Mouse (Mus musculus) small intestine, adult 2 months (tissue): Measurements from ENCODE around the gene Gm42878. TPM values are rescaled to one million over a fixed set of nuclear protein-coding genes. Genes with fewer than 3 reads are reported as not detected.
A peak's percentile ranks its signal among the peaks of the same experiment; 100 is the strongest.

ENCODE experiments used
- H3K27ac ChIP-seq: fragments of 200-500 bp; 2 replicates; pipeline ENCODE4 v1.5.1; 2012; ENCODE audit warnings: low read depth, low read length, control low read depth, inconsistent platforms; ENCODE audit not compliant: insufficient read depth
- H3K27me3 ChIP-seq: fragments of 200-500 bp; 2 replicates; pipeline ENCODE4 v1.6.1; 2012; ENCODE audit warnings: mild to moderate bottlenecking, moderate library complexity, low read length, inconsistent platforms; ENCODE audit not compliant: control insufficient read depth, insufficient read depth
- H3K36me3 ChIP-seq: fragments of 200-500 bp; 2 replicates; pipeline ENCODE4 v1.6.1; 2012; ENCODE audit warnings: mild to moderate bottlenecking, low read length, control low read depth, inconsistent platforms; ENCODE audit not compliant: control insufficient read depth, insufficient read depth
- H3K4me1 ChIP-seq: fragments of 200-500 bp; 2 replicates; pipeline ENCODE4 v1.6.1; 2012; ENCODE audit warnings: low read length, inconsistent platforms, mixed read lengths; ENCODE audit not compliant: control insufficient read depth, insufficient read depth, insufficient read length
- H3K4me3 ChIP-seq: fragments of 200-500 bp; 2 replicates; pipeline ENCODE4 v1.5.1; 2012; ENCODE audit warnings: low read depth, mild to moderate bottlenecking, control low read depth, inconsistent platforms, low read length, moderate library complexity
- CTCF ChIP-seq: fragments of 200-500 bp; IDR thresholded peaks from 2 replicates; pipeline ENCODE4 v1.5.1; 2012; ENCODE audit warnings: low read depth, mild to moderate bottlenecking, control low read depth, inconsistent platforms, low read length, moderate library complexity, mixed read lengths; ENCODE audit not compliant: insufficient replicate concordance, insufficient read length; ENCODE audit errors: extremely low read depth
- POLR2A ChIP-seq: fragments of 200-500 bp; IDR thresholded peaks from 2 replicates; pipeline ENCODE4 v1.6.1; 2012; ENCODE audit warnings: low read depth, mild to moderate bottlenecking, control low read depth, inconsistent platforms, low read length, moderate library complexity
- WGBS: fragments of 180-500 bp; shearing (Covaris S2); methylation state at CpG from one replicate; pipeline ENCODE4 v1.1.7; 2018; 5-methylcytosine and 5-hydroxymethylcytosine counted together
- polyA plus RNA-seq: library from polyadenylated mRNA; depleted of rRNA; stranded (reverse); fragments of >200 nt; gene quantifications from 2 replicates; pipeline ENCODE4 v1.2.3, GENCODE M21; 2012

Gm42878 gene
- polyA plus RNA-seq, 1 experiment = not detected

DNA sequence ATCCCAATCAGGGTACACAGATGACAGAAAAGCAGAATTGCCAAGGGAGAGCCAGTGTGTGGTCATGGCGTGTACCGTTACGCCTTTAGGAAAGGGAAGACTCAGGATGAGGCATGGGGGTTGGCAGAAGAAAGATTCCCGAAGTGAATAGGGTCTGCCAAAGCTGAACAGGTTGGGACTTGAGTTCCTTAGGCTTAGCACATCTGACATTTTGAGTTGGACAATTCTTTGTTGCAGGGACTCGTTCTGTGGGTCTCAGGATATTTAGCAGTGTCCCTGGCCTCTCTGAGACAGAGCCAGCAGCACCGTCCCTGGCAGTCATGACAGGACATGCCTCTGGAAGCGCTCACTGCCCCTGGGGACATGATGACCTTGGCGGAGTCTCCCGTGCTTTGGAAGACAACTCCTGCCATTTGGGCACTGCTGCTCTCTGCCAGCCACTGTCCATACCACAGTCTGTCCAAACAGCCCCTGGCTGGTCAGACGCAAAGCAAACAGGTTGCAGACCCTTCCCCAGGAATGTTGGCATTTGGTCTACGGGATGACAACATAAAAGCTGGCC, 31.7 kb upstream of the Gm42878 start:
- no peaks in the 10 kb centered on the region for H3K27me3 ChIP-seq
- no peak overlapping the region for H3K27ac ChIP-seq
- no peaks in the 10 kb centered on the region for H3K4me1 ChIP-seq
- no peak overlapping the region for H3K4me3 ChIP-seq
- 90% methylated on average over 11 of the region's 11 CpGs for WGBS
- H3K36me3 ChIP-seq = peaks cover 61% of the 10 kb centered on the region
- no peak for TF ChIP-seq POLR2A
- no peak for TF ChIP-seq CTCF

DNA sequence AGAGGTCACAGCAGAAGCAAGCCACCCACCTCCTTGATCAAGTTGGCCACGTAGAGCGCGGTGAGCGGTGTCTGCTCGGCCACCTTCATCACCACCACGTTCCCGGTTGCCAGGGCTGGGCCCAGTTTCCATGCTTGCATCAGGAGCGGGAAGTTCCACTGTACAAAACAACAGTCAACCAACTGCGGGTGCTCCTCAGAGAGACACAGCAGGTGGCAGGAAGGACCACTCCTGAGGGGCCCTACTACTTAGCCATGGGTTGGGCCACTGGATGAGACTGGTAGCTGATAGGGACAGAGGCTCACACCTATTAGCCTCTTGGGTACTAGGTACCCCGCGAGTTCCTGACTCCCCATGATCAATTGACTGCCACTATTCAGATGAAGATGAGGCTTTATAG, 30.6 kb upstream of the Gm42878 start:
- H3K27me3 ChIP-seq = no peaks in the 10 kb centered on the region
- no peaks in the 10 kb centered on the region for H3K4me1 ChIP-seq
- H3K27ac ChIP-seq = no peak overlapping the region
- 96% methylated on average over 11 of the region's 11 CpGs for WGBS
- H3K36me3 ChIP-seq = peaks cover 71% of the 10 kb centered on the region
- no peak overlapping the region for H3K4me3 ChIP-seq
- no peak for TF ChIP-seq POLR2A
- TF ChIP-seq CTCF = no peak

DNA sequence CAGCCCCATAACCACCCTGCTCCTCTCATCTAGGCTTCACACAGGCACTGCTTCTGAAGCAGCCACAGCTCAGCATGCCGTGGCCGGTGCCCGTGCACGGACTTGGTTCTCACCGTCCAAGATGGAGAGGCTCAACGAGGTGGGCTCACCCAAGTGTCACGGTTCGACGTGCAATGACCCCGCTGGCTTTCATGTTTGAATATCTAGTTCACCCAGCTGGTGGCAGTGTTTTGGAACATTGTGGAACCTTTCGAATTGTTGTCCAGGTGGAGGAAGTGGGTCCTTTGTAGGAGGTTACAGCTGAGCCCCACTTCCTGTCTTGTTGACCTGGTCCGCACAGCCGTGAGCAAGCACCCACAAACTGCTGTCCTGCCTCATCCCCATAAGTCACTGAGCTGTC, 28.9 kb upstream of the Gm42878 start:
- no peak overlapping the region for H3K27ac ChIP-seq
- no peaks in the 10 kb centered on the region for H3K27me3 ChIP-seq
- WGBS = 86% methylated on average over 13 of the region's 13 CpGs
- H3K4me1 ChIP-seq = no peaks in the 10 kb centered on the region
- no peak overlapping the region for H3K4me3 ChIP-seq
- H3K36me3 ChIP-seq = peaks cover 73% of the 10 kb centered on the region
- no peak for TF ChIP-seq CTCF
- no peak for TF ChIP-seq POLR2A

DNA sequence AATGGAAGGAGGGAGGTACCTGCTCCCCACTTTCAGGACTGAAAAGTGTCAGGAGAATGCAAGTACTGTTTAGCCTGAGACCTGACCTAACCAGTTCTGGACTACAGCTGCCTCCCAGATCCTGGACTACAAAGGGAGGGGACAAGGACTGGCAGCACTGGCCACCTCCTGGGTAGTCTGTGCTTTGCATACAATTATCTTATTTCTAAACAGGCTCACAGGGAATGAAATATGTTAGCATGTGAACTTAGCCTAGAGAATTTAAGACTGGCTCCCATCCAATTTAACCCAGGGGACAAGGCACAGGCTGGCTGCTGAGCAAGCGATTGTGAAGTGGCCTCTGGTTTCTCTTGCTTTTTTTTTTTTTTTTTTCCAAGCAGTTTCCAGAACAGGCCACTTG, 25.5 kb upstream of the Gm42878 start:
- Histone ChIP-seq H3K36me3 (peaks cover 64% of the 10 kb centered on the region), H3K4me3 (no peak overlapping the region), H3K4me1 (peaks cover 11% of the 10 kb centered on the region; the same call in 1 of the 2 replicates), H3K27ac (no peak overlapping the region), H3K27me3 (no peaks in the 10 kb centered on the region)
- TF ChIP-seq CTCF (no peak), POLR2A (no peak)
- 72% methylated on average over 1 of the region's 1 CpGs for WGBS

DNA sequence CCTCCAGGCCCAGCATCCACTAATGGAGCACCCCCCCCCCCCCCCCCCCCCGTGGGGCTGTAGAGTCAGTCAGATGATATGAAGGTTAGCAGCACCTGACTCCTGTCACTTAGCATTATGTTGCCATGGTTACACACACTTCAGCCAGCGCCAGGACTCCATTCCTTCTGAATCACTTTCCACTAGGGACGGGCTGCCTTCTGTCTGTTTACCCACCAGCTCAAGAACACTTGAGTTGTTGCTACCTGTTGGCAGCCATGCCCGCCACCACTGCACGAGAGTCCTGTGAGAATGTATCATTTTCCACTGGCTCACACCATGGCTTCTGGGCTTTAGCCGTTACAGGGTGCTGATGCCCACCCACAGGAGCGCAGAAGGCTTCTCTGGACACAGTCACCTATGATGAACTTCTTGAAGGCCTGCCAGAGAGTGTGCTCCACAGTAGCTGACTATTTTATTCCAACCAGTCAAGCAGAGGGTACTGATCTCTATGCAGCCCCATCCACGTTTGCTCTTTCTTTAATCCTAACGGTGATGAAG, 24.7 kb upstream of the Gm42878 start:
- TF ChIP-seq CTCF (no peak), POLR2A (no peak)
- 80% methylated on average over 9 of the region's 9 CpGs for WGBS
- Histone ChIP-seq H3K27ac (no peak overlapping the region), H3K27me3 (no peaks in the 10 kb centered on the region), H3K36me3 (peaks cover 57% of the 10 kb centered on the region), H3K4me3 (no peak overlapping the region), H3K4me1 (peaks cover 18% of the 10 kb centered on the region; the same call in 1 of the 2 replicates)

DNA sequence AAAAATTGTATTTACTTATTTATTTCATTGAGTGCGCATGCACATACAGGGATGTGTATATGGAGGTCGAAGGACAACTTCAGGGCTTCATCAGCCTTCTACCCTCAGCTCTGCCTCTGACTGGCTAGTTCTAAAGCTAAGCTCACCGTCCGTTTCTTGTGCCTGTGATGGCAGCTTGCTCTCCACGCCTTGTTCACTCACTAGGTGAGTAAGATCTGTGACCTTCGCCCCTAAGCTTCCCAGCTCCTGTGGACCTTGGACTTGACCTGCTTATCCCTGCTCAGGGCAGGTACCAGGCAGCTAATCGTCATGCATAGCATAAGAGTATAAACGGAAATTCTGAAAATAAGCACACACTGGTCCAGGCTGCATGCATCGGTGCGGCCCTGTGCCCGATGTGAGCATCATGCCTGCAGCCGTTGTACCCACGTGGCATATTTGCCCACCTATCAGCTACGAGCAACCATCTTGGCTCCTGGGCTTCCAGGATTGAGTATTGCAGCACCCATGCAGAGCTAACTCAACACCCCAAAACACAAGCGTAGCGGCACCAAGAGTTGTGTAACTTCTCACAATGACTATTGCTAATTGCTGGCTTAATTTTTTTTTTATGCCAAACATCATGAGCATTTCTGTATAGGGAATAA, 20.9 kb upstream of the Gm42878 start:
- peak overlapping the region; percentile 79 for H3K27ac ChIP-seq
- TF ChIP-seq POLR2A (no peak), CTCF (0 out of 2 replicates have a peak, but pooled peaks have one; percentile 1)
- H3K27me3 ChIP-seq = no peaks in the 10 kb centered on the region
- no peak overlapping the region for H3K4me3 ChIP-seq
- peaks cover 23% of the 10 kb centered on the region for H3K36me3 ChIP-seq
- H3K4me1 ChIP-seq = peaks cover 25% of the 10 kb centered on the region; the same call in 1 of the 2 replicates
- 37% methylated on average over 16 of the region's 16 CpGs for WGBS

DNA sequence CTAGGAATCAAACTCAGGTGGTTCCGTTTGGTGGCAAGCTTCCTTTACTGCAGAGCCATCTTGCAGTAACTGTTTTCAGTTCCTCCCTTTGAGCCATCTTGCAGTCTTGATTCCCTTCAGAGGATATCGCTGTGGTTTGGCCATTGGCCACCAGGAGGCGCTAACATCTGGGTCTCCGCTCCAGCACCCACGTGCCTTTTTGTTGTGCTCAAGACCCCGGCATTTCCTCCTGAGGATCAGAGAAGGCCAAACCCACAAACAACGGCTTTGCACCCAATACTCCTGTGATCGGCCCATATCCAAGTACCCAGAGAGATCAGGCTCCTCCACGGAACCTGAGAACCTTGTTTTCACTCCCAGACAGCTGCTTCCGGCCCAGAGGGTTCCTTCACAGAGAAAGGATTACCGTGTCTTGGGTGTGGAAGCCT, 19.2 kb upstream of the Gm42878 start:
- TF ChIP-seq CTCF = peak; percentile 99
- no peak for TF ChIP-seq POLR2A
- peak overlapping the region; percentile 52 for H3K4me3 ChIP-seq

More for the DNA sequence above, 19.2 kb upstream of the Gm42878 start:
- Histone ChIP-seq H3K4me1 (peaks cover 25% of the 10 kb centered on the region; the same call in 1 of the 2 replicates), H3K36me3 (peaks cover 11% of the 10 kb centered on the region), H3K27ac (peak overlapping the region; percentile 77), H3K27me3 (no peaks in the 10 kb centered on the region)
- 7% methylated on average over 11 of the region's 11 CpGs for WGBS
